Mouse (Mus musculus): ENCODE data around the gene Timm8a2. TPM values are rescaled to one million over a fixed set of nuclear protein-coding genes. Genes with fewer than 3 reads are reported as not detected.

Gene Timm8a2
- total RNA-seq, 1 experiment: 3.2 TPM

DNA sequence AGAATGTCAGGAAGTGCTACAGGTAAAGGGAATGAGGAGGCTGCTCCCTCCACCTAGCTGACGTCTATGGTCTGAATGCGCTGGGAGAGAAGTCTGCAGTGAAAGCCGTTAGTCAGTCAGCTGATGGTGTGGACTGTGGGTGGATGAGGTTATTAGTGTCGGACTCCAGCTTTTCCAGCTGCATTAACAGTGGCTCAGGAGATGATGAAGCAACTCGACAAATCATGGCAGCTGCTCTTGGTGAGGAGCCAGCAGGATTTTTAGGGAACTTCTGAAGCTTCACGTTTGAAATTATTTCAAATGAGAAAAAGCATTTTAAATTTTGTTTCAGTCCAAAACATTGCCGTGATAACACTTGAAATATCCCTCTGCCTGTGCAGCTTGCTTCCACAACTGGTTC is 24.2 kb upstream of the Timm8a2 start:
- no peak for DNase-seq (ENCODE audit: low read depth, low spot score)
- H3K9ac ChIP-seq (ENCODE audit: insufficient read depth, low read depth, low read length, poor library complexity, severe bottlenecking): no peak overlapping the region
- TF ChIP-seq ZNF384 (IDR thresholded peaks at IDR 0.05; ENCODE audit: low read depth, low read length) (no peak), ZC3H11A (IDR thresholded peaks at IDR 0.05; ENCODE audit: borderline replicate concordance, low read depth, low read length) (no peak), CHD2 (IDR thresholded peaks at IDR 0.05; ENCODE audit: low read depth, low read length) (no peak), MAFK (IDR thresholded peaks at IDR 0.05; ENCODE audit: insufficient read depth, low read depth, low read length) (no peak), HCFC1 (IDR thresholded peaks at IDR 0.05; ENCODE audit: borderline replicate concordance, insufficient read depth, low read length) (no peak)
- no peak overlapping the region for H3K4me3 ChIP-seq (ENCODE audit: insufficient read depth in 1 of 2, low read depth in 1 of 2, low read length in 2 of 2, poor library complexity in 1 of 2, severe bottlenecking in 1 of 2)
- no peak overlapping the region for H3K27ac ChIP-seq (ENCODE audit: insufficient read depth, low read depth, low read length, poor library complexity, severe bottlenecking)
- no peaks in the 10 kb centered on the region for H3K9me3 ChIP-seq (ENCODE audit: control insufficient read depth, insufficient read depth, low read depth, low read length)
- H3K4me1 ChIP-seq (ENCODE audit: control insufficient read depth in 2 of 2, insufficient read depth in 2 of 2, low read length in 2 of 2, poor library complexity in 1 of 2): peaks cover 0 to 7% of the 10 kb centered on the region in 2 experiments; a peak in 2 of 4 replicates
- in situ Hi-C loops (cut with MboI; ENCODE audit: low sequenced_read_pairs in 2 of 2, unreplicated experiment in 2 of 2): no loop called here
- peaks cover 6% of the 10 kb centered on the region; the same call in 1 of the 2 replicates for H3K36me3 ChIP-seq (ENCODE audit: control insufficient read depth, insufficient read depth, low read length, poor library complexity, severe bottlenecking)

DNA sequence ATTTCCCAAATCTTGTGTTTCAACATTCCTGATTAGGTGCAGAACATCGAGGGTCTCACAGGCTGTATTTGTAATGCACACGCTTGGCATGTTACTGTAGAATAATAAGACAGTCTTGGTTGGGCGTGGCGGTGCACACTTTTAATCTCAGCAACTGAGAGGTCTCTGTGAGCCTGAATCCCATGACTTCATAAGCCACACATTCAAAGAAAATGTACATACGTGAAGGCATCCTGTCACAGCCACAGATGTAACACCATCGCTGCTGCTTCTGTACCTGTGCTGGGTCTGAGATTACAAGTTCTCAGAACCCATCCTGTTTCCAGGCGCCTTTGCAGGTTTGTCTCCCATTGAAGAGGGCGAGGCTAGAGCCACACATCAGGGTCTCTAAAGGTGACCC is 22.7 kb upstream of the Timm8a2 start:
- in situ Hi-C loops (cut with MboI; ENCODE audit: low sequenced_read_pairs in 2 of 2, unreplicated experiment in 2 of 2): no loop called here

DNA sequence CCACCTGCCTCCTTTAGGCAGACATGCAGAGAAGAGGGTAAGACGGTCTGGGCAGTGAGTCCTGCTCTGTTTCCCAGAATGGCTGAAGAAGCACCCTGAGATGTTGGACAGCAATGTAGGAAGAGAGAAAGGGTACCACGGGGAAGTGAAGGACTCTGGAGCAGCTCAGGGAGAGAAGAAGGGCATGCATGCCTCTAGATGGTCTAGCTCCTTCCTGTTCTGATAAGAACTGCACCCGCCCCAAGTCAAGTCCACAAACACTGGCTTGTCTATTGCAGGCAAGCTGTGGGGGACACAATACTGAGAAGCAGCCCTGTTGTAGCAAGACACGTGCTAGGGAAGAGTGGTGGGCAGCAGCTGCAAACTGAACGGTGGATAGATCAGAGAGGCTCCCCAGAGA is 22.3 kb upstream of the Timm8a2 start:
- peaks cover 9% of the 10 kb centered on the region; the same call in 1 of the 2 replicates for H3K36me3 ChIP-seq (ENCODE audit: control insufficient read depth, insufficient read depth, low read length, poor library complexity, severe bottlenecking)
- H3K27ac ChIP-seq (ENCODE audit: insufficient read depth, low read depth, low read length, poor library complexity, severe bottlenecking): no peak overlapping the region
- H3K4me3 ChIP-seq (ENCODE audit: insufficient read depth in 1 of 2, low read depth in 1 of 2, low read length in 2 of 2, poor library complexity in 1 of 2, severe bottlenecking in 1 of 2): no peak overlapping the region
- H3K4me1 ChIP-seq (ENCODE audit: control insufficient read depth in 2 of 2, insufficient read depth in 2 of 2, low read length in 2 of 2, poor library complexity in 1 of 2): peaks cover 0 to 7% of the 10 kb centered on the region in 2 experiments; a peak in 2 of 4 replicates
- H3K9me3 ChIP-seq (ENCODE audit: control insufficient read depth, insufficient read depth, low read depth, low read length): no peaks in the 10 kb centered on the region
- no peak overlapping the region for H3K9ac ChIP-seq (ENCODE audit: insufficient read depth, low read depth, low read length, poor library complexity, severe bottlenecking)
- in situ Hi-C loops (cut with MboI; ENCODE audit: low sequenced_read_pairs in 2 of 2, unreplicated experiment in 2 of 2): no loop called here
- DNase-seq (ENCODE audit: low read depth, low spot score): no peak
- TF ChIP-seq MAFK (IDR thresholded peaks at IDR 0.05; ENCODE audit: insufficient read depth, low read depth, low read length): no peak
- TF ChIP-seq ZC3H11A (IDR thresholded peaks at IDR 0.05; ENCODE audit: borderline replicate concordance, low read depth, low read length): no peak

More for the DNA sequence above, 22.7 kb upstream of the Timm8a2 start:
- DNase-seq (ENCODE audit: low read depth, low spot score): no peak
- peaks cover 0 to 7% of the 10 kb centered on the region in 2 experiments; a peak in 2 of 4 replicates for H3K4me1 ChIP-seq (ENCODE audit: control insufficient read depth in 2 of 2, insufficient read depth in 2 of 2, low read length in 2 of 2, poor library complexity in 1 of 2)
- peaks cover 9% of the 10 kb centered on the region; the same call in 1 of the 2 replicates for H3K36me3 ChIP-seq (ENCODE audit: control insufficient read depth, insufficient read depth, low read length, poor library complexity, severe bottlenecking)
- no peak overlapping the region for H3K4me3 ChIP-seq (ENCODE audit: insufficient read depth in 1 of 2, low read depth in 1 of 2, low read length in 2 of 2, poor library complexity in 1 of 2, severe bottlenecking in 1 of 2)
- H3K9me3 ChIP-seq (ENCODE audit: control insufficient read depth, insufficient read depth, low read depth, low read length): no peaks in the 10 kb centered on the region
- no peak overlapping the region for H3K27ac ChIP-seq (ENCODE audit: insufficient read depth, low read depth, low read length, poor library complexity, severe bottlenecking)
- TF ChIP-seq HCFC1 (IDR thresholded peaks at IDR 0.05; ENCODE audit: borderline replicate concordance, insufficient read depth, low read length) (no peak), ZC3H11A (IDR thresholded peaks at IDR 0.05; ENCODE audit: borderline replicate concordance, low read depth, low read length) (no peak), MAFK (IDR thresholded peaks at IDR 0.05; ENCODE audit: insufficient read depth, low read depth, low read length) (no peak), ZNF384 (IDR thresholded peaks at IDR 0.05; ENCODE audit: low read depth, low read length) (no peak), CHD2 (IDR thresholded peaks at IDR 0.05; ENCODE audit: low read depth, low read length) (no peak)
- H3K9ac ChIP-seq (ENCODE audit: insufficient read depth, low read depth, low read length, poor library complexity, severe bottlenecking): no peak overlapping the region

DNA sequence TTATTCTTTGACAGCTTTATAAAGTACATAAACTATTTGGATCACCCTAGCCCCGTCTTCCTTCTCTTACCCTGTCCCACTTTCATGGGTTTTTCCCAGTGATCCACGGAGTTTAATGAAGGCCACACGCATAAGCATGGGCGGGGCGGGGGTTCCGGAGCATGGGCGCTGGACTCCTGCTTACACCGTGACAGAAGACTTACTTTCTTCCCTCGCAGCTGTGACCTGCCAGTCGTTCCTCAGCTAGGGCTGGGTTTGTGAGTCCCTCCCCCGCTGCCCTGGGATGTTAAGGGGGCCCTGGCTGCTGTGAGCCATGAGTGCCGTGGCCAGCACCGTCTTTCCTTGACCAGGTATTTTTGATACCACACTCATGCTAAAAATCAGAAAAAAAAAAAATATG is 21.7 kb upstream of the Timm8a2 start:
- in situ Hi-C loops (cut with MboI; ENCODE audit: low sequenced_read_pairs in 2 of 2, unreplicated experiment in 2 of 2): no loop called here
- peaks cover 9% of the 10 kb centered on the region; the same call in 1 of the 2 replicates for H3K36me3 ChIP-seq (ENCODE audit: control insufficient read depth, insufficient read depth, low read length, poor library complexity, severe bottlenecking)
- H3K9ac ChIP-seq (ENCODE audit: insufficient read depth, low read depth, low read length, poor library complexity, severe bottlenecking): no peak overlapping the region
- no peak overlapping the region for H3K4me3 ChIP-seq (ENCODE audit: insufficient read depth in 1 of 2, low read depth in 1 of 2, low read length in 2 of 2, poor library complexity in 1 of 2, severe bottlenecking in 1 of 2)
- TF ChIP-seq CHD2 (IDR thresholded peaks at IDR 0.05; ENCODE audit: low read depth, low read length) (no peak), ZC3H11A (IDR thresholded peaks at IDR 0.05; ENCODE audit: borderline replicate concordance, low read depth, low read length) (no peak), HCFC1 (IDR thresholded peaks at IDR 0.05; ENCODE audit: borderline replicate concordance, insufficient read depth, low read length) (no peak), MAFK (IDR thresholded peaks at IDR 0.05; ENCODE audit: insufficient read depth, low read depth, low read length) (no peak), ZNF384 (IDR thresholded peaks at IDR 0.05; ENCODE audit: low read depth, low read length) (no peak)
- H3K4me1 ChIP-seq (ENCODE audit: control insufficient read depth in 2 of 2, insufficient read depth in 2 of 2, low read length in 2 of 2, poor library complexity in 1 of 2): peaks cover 0 to 7% of the 10 kb centered on the region in 2 experiments; a peak in 2 of 4 replicates
- no peaks in the 10 kb centered on the region for H3K9me3 ChIP-seq (ENCODE audit: control insufficient read depth, insufficient read depth, low read depth, low read length)
- no peak for DNase-seq (ENCODE audit: low read depth, low spot score)
- no peak overlapping the region for H3K27ac ChIP-seq (ENCODE audit: insufficient read depth, low read depth, low read length, poor library complexity, severe bottlenecking)
